Mouse (Mus musculus): ENCODE results near the gene Ecel1.

- no peak for TF ChIP-seq CTCF (IDR thresholded peaks at IDR 0.05; ENCODE audit: low read depth)
- TF ChIP-seq EP300 (IDR thresholded peaks at IDR 0.05; ENCODE audit: low read depth) = no peak
Observed at GRCm38 (mm10) chr1:87185526-87185925, 29.2 kb upstream of the Ecel1 start.
